ENCODE assay signal across 12 mouse cellular contexts in the genomic region with DNA sequence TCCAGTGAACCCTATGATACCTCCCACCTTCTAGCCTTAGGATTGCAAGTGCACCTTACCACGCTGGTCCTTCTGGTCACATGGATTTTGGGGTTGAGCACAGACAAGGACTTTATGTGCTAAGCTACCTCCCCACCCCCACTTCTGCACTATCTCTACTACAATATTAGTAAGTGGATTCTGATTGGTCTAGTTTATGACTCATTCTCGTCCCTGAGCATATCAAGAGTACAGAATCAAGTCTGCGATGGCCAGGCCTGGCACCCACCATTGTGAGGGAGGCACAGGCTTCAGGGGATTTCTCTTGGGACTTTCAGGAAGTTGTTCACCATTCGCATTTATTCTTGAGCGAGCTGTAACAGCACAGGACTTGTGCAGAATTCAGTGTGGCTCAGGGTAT. TPM values are rescaled to one million over a fixed set of nuclear protein-coding genes. Genes with fewer than 3 reads are reported as not detected.
DNase-seq lines count a peak whose midpoint lies in the region.
"Had no signal": no experiment of that assay in that cellular context is flagged by ENCODE, and none has a peak within 500 bp of the region (broad histone marks: within the 10 kb centered on the region; RNA-seq: fewer than 3 reads in every experiment).

No protein-coding gene starts in this region.

- intact Hi-C loops in left cerebral cortex, postnatal 14 days (cut with DNase I), result no loop called here

- peak; percentile 8 for DNase-seq in adrenal gland, postnatal 10 days
- no peak for DNase-seq in adrenal gland, adult 18-20 months (ENCODE audit: low spot score in 2 of 2)
- DNase-seq in 416B (ENCODE audit: low read depth), result peak; percentile 53
- DNase-seq in adrenal gland, postnatal 25 days, result peak; percentile 6
- no peak for DNase-seq in gastrocnemius, postnatal 4 days (ENCODE audit: low spot score in 2 of 2)
- DNase-seq in left cerebral cortex, postnatal 14 days (ENCODE audit: low spot score in 2 of 2), result no peak
- DNase-seq: cerebellum, adult 11 months; cerebellum, adult 2 months; cerebellum, adult 9-11 months; cerebellum, postnatal 25 days; gastrocnemius, postnatal 25 days; kidney, adult 2 months had no signal

RNA-seq across cellular contexts. Expression of a gene that starts 34.2 kb away (rescaled TPM):
- 10 to 100 TPM in 1 of 2 experiments, 1 to 10 TPM in 1; 4.2 to 11.6 TPM for total RNA-seq in adrenal gland, postnatal 10 days (2021)
- total RNA-seq in adrenal gland, adult 18-20 months (2021), result 1 to 10 TPM; 2.2 to 2.5 TPM
- total RNA-seq in adrenal gland, postnatal 25 days (2021), result 1.4 and 3.0 TPM in 2 replicates
- total RNA-seq in gastrocnemius, postnatal 4 days (2021), result 10 to 100 TPM; 58.8 to 60.4 TPM
- total RNA-seq in left cerebral cortex, postnatal 14 days (2021), result 100 to 1,000 TPM; 183 to 196 TPM

Comparison
In these comparisons a context has a peak if more than half of its experiments do, and no peak if none do; other contexts are left out.
1. DNase-seq: peak in adrenal gland, postnatal 10 days (single experiment), 416B (single experiment) and adrenal gland, postnatal 25 days (single experiment); none in adrenal gland, adult 18-20 months (0 of 2), gastrocnemius, postnatal 4 days (0 of 2) and left cerebral cortex, postnatal 14 days (0 of 2).
2. RNA of a gene that starts 34.2 kb away (total RNA-seq): 183 to 196 TPM in left cerebral cortex, postnatal 14 days and 58.8 to 60.4 TPM in gastrocnemius, postnatal 4 days; 4.2 to 11.6 TPM in adrenal gland, postnatal 10 days, 1.4 to 3.0 TPM in adrenal gland, postnatal 25 days and 2.2 to 2.5 TPM in adrenal gland, adult 18-20 months; every median in the first group is over 4 times any median in the second.